Mouse (Mus musculus): ENCODE data around the gene Col5a3.
"Not testable (repeated sequence)": the region's sequence is repeated elsewhere in the genome, so short reads cannot be mapped to it uniquely, and the experiment has no call there.

DNA sequence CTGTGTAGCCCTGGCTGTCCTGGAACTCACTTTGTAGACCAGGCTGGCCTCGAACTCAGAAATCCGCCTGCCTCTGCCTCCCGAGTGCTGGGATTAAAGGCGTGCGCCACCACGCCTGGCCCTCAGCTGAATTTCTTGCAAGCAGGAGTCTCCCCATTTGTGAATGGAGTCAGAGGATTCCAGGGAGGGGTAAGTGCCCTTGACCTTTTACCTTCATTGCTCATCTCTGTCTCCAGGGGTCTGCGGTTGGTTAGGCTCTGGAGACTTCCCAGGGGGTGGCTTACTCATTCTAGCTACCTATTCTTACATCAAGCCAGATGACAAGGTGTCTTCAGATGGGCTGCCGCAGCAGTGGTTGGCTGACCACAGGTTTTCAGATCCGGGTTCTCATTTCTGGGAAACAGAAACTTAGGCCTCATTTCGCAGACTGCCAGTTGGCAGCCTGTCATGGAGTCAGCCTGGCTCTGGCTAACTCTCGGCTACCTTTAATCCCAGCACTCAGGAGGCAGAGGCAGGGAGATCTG, 20.6 kb upstream of the Col5a3 start:
- not testable (repeated sequence) for TF ChIP-seq CTCF (IDR thresholded peaks at IDR 0.05; ENCODE audit: insufficient read depth, low read length); POLR2A (IDR thresholded peaks at IDR 0.05; ENCODE audit: borderline replicate concordance, extremely low read depth, low read depth, low read length)
